Mouse (Mus musculus) ovary, postnatal 36 days (tissue): ENCODE measurements around the gene Neil3.
A peak's percentile ranks its signal among the peaks of the same experiment; 100 is the strongest.

Source experiments
- DNase-seq: peaks from one replicate; pipeline ENCODE4 v3.0.0; 2022; ENCODE audit warnings: low spot score, mixed read lengths

The Neil3 gene

GRCm38 (mm10) chr8:53638495-53639171 lies at the start of gene Neil3:
Gene Neil3 (minus strand): TSS chr8:53639065.
- peak; percentile 85 for DNase-seq

- DNase-seq = peak; percentile 32
These were observed 42.0 kb upstream of the Neil3 start for GRCm38 (mm10) chr8:53680846-53681245.

- peak; percentile 60 for DNase-seq
These were observed 25.1 kb upstream of the Neil3 start for GRCm38 (mm10) chr8:53663946-53664345.

- DNase-seq = no peak
These were observed 22.6 kb upstream of the Neil3 start for GRCm38 (mm10) chr8:53661436-53661835.

- no peak for DNase-seq
These were observed 8.2 kb downstream of the Neil3 start for GRCm38 (mm10) chr8:53630618-53631017.

GRCm38 (mm10) chr8:53628864-53629415 lies 9.9 kb downstream of the Neil3 start:
- DNase-seq = no peak

- no peak for DNase-seq
These were observed 15.4 kb downstream of the Neil3 start for GRCm38 (mm10) chr8:53623425-53623824.

- no peak for DNase-seq
These were observed 19.7 kb downstream of the Neil3 start for GRCm38 (mm10) chr8:53619196-53619595.

GRCm38 (mm10) chr8:53614288-53614646 lies 24.6 kb downstream of the Neil3 start:
- DNase-seq = no peak

- DNase-seq = no peak
These were observed 25.1 kb downstream of the Neil3 start for GRCm38 (mm10) chr8:53613577-53614287.

- DNase-seq = no peak
These were observed 26.6 kb downstream of the Neil3 start for GRCm38 (mm10) chr8:53612297-53612696.

GRCm38 (mm10) chr8:53607040-53607439 lies 31.8 kb downstream of the Neil3 start:
- DNase-seq = no peak

- no peak for DNase-seq
These were observed 34.0 kb downstream of the Neil3 start for GRCm38 (mm10) chr8:53604906-53605305.

GRCm38 (mm10) chr8:53603672-53604071 lies 35.2 kb downstream of the Neil3 start:
- no peak for DNase-seq

- no peak for DNase-seq
These were observed 38.0 kb downstream of the Neil3 start for GRCm38 (mm10) chr8:53600826-53601225.

GRCm38 (mm10) chr8:53600025-53600811 lies 38.6 kb downstream of the Neil3 start:
- DNase-seq = no peak

- DNase-seq = no peak
These were observed 40.8 kb downstream of the Neil3 start for GRCm38 (mm10) chr8:53598101-53598500.

GRCm38 (mm10) chr8:53591777-53592176 lies 47.1 kb downstream of the Neil3 start:
- no peak for DNase-seq

GRCm38 (mm10) chr8:53573600-53573999 lies 65.3 kb downstream of the Neil3 start:
- DNase-seq = no peak

- no peak for DNase-seq
These were observed 72.6 kb downstream of the Neil3 start for GRCm38 (mm10) chr8:53566223-53566622.

GRCm38 (mm10) chr8:53562441-53563040 lies 76.3 kb downstream of the Neil3 start:
- DNase-seq = no peak

- no peak for DNase-seq
These were observed 99.3 kb downstream of the Neil3 start for GRCm38 (mm10) chr8:53539585-53539984.
